Mouse (Mus musculus) cerebellum, adult 2 months (tissue): Measurements from ENCODE around the gene Hoxa6.

Experiments used
- CTCF ChIP-seq: fragments of 200-500 bp; IDR thresholded peaks from 2 replicates; pipeline ENCODE4 v1.5.1; 2011; ENCODE audit warnings: low read depth, mild to moderate bottlenecking, control low read depth, low read length, moderate library complexity, borderline replicate concordance; ENCODE audit not compliant: insufficient read depth
- POLR2A ChIP-seq: fragments of 200-500 bp; IDR thresholded peaks from 2 replicates; pipeline ENCODE4 v1.6.1; 2011; ENCODE audit warnings: low read length, control low read depth, borderline replicate concordance; ENCODE audit not compliant: insufficient read depth

- no peak for TF ChIP-seq CTCF
- TF ChIP-seq POLR2A: no peak
These were observed 26.1 kb upstream of the Hoxa6 start for GRCm38 (mm10) chr6:52234428-52235140.
